Mouse (Mus musculus) embryo, embryonic 10.5 days (tissue): ENCODE results near the gene Pde5a.

ENCODE experiments used
- DNase-seq: peaks from one replicate; pipeline ENCODE4 v3.0.0-alpha.2; 2015; ENCODE audit warnings: low spot score

Gene Pde5a

DNA sequence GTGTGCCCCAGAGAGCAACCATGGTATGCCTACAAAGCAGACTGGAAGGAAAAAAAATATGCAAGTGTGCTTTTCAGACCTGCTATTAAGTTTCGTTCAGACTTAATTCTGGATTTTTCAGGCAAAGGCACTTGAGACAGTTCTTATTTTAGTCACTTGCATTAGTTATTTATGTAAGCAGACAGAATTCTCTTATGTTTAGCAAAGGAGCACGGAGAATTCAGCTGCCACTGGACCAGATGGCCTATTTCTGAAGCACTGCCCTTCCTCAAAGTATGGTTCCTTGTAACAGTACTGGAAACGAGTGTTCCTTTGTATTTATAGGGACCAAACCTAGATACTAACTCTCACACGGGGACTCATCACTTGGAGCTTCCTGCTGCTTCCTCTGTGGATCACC, 38.2 kb downstream of the Pde5a start:
- no peak for DNase-seq

DNA sequence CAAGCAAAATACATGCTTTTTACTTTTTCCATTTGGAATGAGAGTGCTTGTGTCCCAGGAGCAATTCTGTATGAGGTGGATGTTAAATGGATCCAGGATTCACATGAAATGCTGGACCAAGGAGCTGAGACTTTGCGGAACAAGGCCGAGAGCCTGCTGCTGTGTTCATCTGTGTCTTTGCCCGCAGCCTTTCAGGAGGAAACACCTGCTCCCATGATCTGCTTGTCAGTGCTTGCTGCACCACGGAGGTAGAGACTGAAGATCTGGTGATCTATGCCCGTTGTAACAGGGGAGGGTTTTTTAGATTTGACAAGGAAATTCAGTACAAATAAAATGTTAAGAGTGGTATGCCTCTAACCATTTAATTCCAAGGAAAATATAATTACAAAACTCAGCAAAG, 39.1 kb downstream of the Pde5a start:
- no peak for DNase-seq

GRCm38 (mm10) chr3:122781417-122781816, 52.7 kb downstream of the Pde5a start:
- DNase-seq, result no peak

GRCm38 (mm10) chr3:122784245-122784644, 55.5 kb downstream of the Pde5a start:
- peak; percentile 18 for DNase-seq

- no peak for DNase-seq
These were observed 59.6 kb downstream of the Pde5a start for GRCm38 (mm10) chr3:122788314-122788713.

DNA sequence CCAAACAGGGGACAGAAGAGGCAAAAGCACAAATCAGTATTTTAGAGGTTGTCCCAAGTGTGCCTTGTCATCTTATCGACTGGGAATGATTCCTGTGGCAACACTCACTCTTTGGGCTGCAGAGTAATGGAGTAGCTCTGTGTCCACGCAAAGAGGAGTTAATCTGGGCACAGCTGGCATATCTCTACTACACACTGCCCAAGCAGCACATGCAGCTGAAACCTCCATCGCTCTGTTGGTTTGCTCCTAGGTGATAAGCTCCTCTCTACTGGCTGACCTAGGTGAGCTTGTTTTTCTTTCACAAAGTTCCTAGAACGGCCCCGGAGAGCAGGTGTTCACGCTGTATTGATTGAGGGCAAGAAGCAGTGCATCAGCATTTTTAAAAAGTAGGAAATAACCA, 60.8 kb downstream of the Pde5a start:
- no peak for DNase-seq

DNA sequence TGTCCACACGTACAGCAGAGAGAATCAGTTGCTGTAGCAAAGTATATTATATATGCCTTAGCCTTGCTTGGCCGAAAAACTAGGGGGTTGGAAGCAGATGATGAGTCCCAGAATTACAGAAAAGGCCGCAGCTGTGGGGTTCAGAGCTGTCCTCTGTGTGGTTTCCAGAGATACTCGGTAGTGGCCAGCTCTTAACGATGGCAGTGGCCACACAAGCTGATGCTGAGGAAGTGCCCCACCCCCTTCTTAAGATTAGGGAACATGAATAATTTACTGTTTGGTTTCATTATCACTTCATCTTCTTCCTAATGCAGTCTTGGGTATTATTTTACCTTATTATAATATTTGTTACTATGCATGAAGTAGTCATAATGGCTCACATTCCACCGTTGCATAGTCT, 71.3 kb downstream of the Pde5a start:
- no peak for DNase-seq

GRCm38 (mm10) chr3:122800553-122801435, 72.0 kb downstream of the Pde5a start:
- no peak for DNase-seq

- DNase-seq, result no peak
These were observed 72.9 kb downstream of the Pde5a start for GRCm38 (mm10) chr3:122801436-122802221.

DNA sequence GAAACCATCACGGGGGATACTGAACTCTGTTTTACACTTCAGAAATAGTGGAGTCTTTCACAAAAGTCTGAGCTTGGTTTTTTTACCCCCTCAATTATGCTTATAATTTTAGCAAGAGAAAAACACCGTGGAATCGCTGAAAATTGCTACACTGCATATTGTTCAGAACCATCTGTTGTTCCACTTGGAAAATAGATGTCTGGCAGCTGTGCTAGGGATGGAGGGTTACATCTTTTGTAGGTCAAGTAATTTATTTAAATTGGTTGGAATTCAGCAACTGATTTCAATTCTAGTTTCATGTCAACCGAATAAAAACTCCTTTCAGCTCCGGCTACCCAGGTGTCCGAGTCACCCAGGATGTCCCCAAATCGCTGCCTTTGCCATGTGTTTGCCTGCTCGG, 78.6 kb downstream of the Pde5a start:
- DNase-seq, result no peak

GRCm38 (mm10) chr3:122810090-122810863, 81.5 kb downstream of the Pde5a start:
- no peak for DNase-seq

DNA sequence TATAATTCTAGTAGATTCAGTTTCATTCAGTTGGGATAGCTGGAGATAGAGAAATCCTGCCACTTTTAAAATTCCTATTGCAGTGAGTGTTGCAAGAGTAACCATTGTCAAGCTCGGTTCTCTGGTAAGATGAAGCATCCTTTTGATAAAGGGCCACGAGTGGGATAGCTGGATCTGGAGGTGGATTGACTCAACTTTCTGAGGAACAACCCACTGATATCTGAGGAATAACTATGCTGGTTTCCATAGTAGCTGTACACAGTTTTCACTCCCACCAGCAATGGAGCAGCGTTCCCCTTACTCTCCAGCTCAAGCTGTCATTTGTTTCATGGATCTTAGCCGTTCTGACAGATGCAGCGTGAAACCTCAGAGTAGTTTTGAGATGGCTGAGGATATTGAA, 82.2 kb downstream of the Pde5a start:
- no peak for DNase-seq

DNA sequence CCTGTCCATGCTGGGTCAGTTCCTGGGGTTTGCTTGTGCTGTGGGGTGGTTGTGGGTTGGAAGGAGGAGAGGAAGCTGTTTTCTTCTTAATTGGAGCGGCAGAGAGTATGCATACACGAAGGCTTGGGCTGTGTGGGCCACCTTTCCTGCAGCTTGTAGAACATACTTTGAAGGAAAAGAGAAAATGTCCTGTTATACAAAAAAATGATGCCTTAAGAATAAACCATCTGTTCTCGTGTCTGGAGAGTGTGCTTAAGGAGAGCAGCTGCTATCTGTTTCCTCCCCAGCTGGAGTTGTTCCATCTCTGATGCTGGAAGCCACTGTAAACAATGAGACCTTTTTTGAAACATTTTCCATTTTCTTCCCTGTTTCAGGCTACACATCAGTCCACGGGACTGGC, 85.8 kb downstream of the Pde5a start:
- no peak for DNase-seq

GRCm38 (mm10) chr3:122818282-122818681, 89.5 kb downstream of the Pde5a start:
- DNase-seq, result no peak

- DNase-seq, result no peak
These were observed 92.0 kb downstream of the Pde5a start for GRCm38 (mm10) chr3:122820700-122821099.

DNA sequence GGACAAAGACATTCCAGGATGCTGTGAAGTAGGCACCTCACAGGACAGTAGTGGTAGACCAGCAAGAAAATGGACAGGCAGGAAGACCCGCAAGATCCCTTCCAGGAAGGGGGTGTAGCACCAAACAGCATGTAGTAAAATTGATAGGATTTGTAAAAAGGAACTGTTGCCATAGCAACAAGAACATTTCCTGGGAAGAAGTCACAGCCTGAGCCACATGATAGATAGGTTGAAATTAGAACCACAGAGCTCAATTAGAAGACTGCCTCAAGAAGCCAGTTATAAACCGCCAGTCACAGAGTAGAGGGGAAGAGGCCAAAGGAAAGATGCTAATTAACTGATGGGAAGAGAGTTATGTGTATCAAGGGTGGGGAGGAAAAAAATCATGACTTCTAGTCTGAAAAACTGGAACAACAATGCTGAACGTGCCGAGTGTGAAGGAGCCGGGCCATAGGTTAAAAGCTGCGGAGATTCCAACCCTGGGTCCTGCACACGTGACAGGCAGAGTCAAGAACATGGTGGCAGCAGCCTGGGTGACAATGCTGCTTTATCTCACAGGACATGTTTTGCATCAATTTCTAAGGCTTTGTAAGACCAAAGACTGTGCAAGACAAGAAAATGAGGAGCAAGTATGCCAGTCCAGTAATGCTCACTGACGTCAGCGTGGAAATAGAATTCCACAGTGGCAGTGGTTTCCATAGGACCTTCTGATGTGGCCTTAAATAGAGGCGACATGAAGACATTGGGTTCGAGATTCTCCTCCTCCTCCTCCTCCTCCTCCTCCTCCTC, 99.7 kb downstream of the Pde5a start:
- DNase-seq, result no peak

- DNase-seq, result no peak
These were observed 105.8 kb downstream of the Pde5a start for GRCm38 (mm10) chr3:122834519-122834918.

DNA sequence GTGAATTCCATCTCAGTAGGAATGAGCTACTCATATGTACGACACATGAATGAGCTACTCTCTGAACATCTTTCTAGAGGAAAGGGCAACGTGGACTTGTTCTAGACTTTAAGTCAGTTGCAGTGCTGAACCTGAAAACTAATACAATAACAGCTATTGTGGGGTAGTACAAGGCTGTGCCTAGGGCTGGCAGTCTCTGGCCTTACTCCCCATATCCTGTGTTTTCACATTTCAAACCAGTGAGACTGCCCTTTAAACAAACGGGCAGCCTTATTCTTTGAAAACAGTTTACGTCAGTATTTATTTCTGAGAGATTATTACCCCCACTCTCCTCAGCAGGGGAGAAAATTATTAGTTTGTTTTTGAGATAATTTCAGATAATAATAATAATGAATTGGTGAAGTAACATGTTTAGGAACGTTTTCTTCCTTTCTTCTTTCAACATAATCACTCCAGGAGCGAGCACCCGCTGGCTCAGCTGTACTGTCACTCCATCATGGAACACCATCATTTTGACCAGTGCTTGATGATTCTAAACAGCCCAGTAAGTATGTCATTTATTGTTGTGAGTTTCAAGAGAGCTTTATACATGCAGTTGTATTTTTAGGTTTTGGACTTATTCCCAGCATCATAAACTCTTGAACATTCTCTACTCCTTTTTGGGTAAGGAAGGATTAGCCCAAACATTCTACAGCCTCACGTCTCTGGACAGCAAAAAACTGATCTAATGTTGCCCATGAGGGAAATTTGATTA, 106.5 kb downstream of the Pde5a start:
- DNase-seq, result no peak

- no peak for DNase-seq
These were observed 108.9 kb downstream of the Pde5a start for GRCm38 (mm10) chr3:122837639-122838038.

- DNase-seq, result no peak
These were observed 119.8 kb downstream of the Pde5a start for GRCm38 (mm10) chr3:122848410-122849034.
